Mouse (Mus musculus) forebrain, embryonic 16.5 days (tissue): ENCODE results near the gene Mlf1. TPM values are rescaled to one million over a fixed set of nuclear protein-coding genes. Genes with fewer than 3 reads are reported as not detected.

Experiments used
- ATAC-seq: fragments of 200-750 bp; cut with Nextera tagmentation; 2 replicates; pipeline ENCODE4 v1.8.0; 2017; ENCODE audit warnings: mild to moderate bottlenecking, moderate library complexity
- H3K27ac ChIP-seq: fragments of 300-500 bp; sonication (generic); 2 replicates; pipeline ENCODE4 v1.5.1; 2014; ENCODE audit warnings: low read length, control low read depth
- H3K27me3 ChIP-seq: fragments of 300-500 bp; sonication (generic); replicated peaks from 2 replicates; pipeline ENCODE4 v1.6.1; 2014; ENCODE audit warnings: low read length; ENCODE audit not compliant: control insufficient read depth, insufficient read depth
- H3K36me3 ChIP-seq: fragments of 300-500 bp; sonication (generic); 2 replicates; pipeline ENCODE4 v1.6.1; 2014; ENCODE audit not compliant: control insufficient read depth, insufficient read depth
- H3K4me1 ChIP-seq: fragments of 300-500 bp; sonication (generic); replicated peaks from 2 replicates; pipeline ENCODE4 v1.6.1; 2014; ENCODE audit warnings: low read length; ENCODE audit not compliant: control insufficient read depth, insufficient read depth
- H3K4me2 ChIP-seq: fragments of 300-500 bp; sonication (generic); 2 replicates; pipeline ENCODE4 v1.6.1; 2014; ENCODE audit warnings: mild to moderate bottlenecking, low read length, control low read depth
- H3K4me3 ChIP-seq: fragments of 300-500 bp; sonication (generic); replicated peaks from 2 replicates; pipeline ENCODE4 v1.5.1; 2014; ENCODE audit warnings: mild to moderate bottlenecking, low read length, control low read depth
- H3K9ac ChIP-seq: fragments of 300-500 bp; sonication (generic); replicated peaks from 2 replicates; pipeline ENCODE4 v1.6.1; 2014; ENCODE audit warnings: low read depth, low read length, control low read depth
- H3K9me3 ChIP-seq: fragments of 300-500 bp; sonication (generic); 2 replicates; pipeline ENCODE4 v1.6.1; 2016; ENCODE audit warnings: low read length; ENCODE audit not compliant: control insufficient read depth
- WGBS: fragments of 180-500 bp; shearing (Covaris S2); extraction: QIAGEN DNeasy Blood & Tissue Kit; methylation state at CpG from one replicate; pipeline ENCODE4 v1.1.7; 2014; 5-methylcytosine and 5-hydroxymethylcytosine counted together
- polyA plus RNA-seq: library from polyadenylated mRNA; unstranded; fragments of >200 nt; fragmentation: Nextera tagmentation; extraction: Ambion mirVana; gene quantifications from 2 replicates; pipeline ENCODE4 v1.2.1, GENCODE M21; 2015

The Mlf1 gene
- polyA plus RNA-seq, 1 experiment from 2014 or later: 14.3 TPM

DNA sequence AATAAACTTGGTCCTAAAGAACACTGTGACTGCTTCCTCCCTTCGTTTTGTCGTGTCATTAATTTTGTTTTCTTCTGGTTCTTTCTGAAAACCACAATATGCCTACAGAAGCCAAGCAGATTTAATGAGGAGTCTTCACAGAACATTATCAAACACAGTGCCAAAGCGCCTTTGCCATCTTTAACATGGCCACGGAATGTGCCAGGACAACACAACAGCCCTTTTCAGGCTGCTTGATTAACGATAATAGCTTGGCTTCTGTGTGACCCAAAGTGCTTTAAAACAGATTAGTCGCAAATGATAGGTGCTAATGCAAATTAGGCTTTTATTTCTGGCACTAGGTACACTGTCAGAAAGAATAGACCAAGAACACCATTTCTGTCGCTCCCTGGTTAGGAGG, 15.5 kb upstream of the Mlf1 start:
- H3K4me1 ChIP-seq: no peaks in the 10 kb centered on the region
- H3K27ac ChIP-seq: no peak overlapping the region
- no peak; the same call in 1 of the 2 replicates for ATAC-seq
- no peaks in the 10 kb centered on the region for H3K36me3 ChIP-seq
- H3K4me3 ChIP-seq: no peak overlapping the region
- no peaks in the 10 kb centered on the region; the same call in 1 of the 2 replicates for H3K27me3 ChIP-seq
- H3K4me2 ChIP-seq: no peak overlapping the region
- H3K9me3 ChIP-seq: no peaks in the 10 kb centered on the region
- WGBS: 18% methylated on average over 7 of the region's 7 CpGs
- H3K9ac ChIP-seq: no peak overlapping the region

DNA sequence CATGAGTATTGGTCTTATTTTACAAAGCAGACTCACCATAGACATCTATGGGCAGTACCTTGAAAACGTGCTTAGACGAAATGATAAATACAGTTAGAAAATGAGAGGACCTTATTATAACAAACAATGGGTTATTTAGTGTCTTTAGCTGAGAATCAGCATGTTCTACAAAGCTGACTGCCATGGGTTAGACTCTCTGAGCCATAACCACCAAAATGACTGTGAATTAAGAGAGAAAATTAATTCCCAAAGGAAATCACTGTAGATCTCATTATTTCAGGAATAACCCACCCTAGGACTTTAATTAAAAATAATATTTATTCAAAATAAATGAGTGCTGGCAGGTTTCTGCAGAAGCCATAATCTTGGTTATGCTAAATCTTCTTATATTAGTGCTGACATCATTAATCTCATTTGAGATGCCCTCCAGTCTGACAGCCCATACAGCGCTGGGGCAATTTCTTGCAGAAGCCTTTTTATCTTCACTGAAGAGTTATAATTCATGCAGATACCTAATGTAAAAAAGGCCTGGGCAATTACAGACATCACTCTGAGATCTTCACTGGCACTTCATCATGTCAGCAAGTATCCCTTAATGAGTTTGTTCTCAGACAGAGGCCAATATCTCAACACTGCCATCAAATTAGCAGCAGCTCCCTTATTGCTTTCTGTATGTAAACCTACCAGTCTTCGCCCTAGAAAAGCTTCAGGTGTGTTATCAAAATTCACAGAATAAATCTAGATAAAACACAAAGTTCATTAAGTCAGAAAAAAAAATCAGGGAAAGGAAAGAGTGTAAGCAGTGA, 7.6 kb upstream of the Mlf1 start:
- H3K36me3 ChIP-seq: no peaks in the 10 kb centered on the region
- no peaks in the 10 kb centered on the region for H3K9me3 ChIP-seq
- H3K4me3 ChIP-seq: no peak overlapping the region
- H3K4me2 ChIP-seq: no peak overlapping the region
- H3K27ac ChIP-seq: no peak overlapping the region
- no peaks in the 10 kb centered on the region for H3K27me3 ChIP-seq
- no peaks in the 10 kb centered on the region for H3K4me1 ChIP-seq
- WGBS: 71% methylated on average over 4 of the region's 4 CpGs
- no peak overlapping the region for H3K9ac ChIP-seq
- 0 out of 2 replicates have a peak, but pooled peaks have one; percentile 20 for ATAC-seq

DNA sequence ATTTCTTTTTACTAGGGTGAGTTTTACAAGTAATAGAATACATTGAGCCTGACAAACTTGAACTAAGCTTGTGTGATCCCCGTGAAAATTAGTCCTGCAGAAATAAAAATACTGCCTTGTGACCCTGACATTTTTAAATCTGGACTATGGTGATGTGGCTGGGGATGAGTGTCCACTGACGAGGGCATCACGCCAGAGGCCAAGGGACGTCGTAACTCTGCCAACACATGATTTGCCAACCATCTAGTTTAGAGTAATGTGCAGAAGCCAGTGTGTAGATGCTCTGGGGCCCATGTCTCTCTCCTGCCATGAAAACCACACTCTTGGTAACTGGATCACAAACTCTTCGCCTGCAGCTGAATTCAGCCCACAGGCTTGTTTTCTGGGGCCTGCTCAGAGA, 6.4 kb upstream of the Mlf1 start:
- Histone ChIP-seq H3K9me3 (no peaks in the 10 kb centered on the region), H3K36me3 (no peaks in the 10 kb centered on the region), H3K27me3 (peaks cover 5% of the 10 kb centered on the region; the same call in 1 of the 2 replicates), H3K27ac (no peak overlapping the region), H3K4me3 (no peak overlapping the region), H3K4me2 (no peak overlapping the region), H3K9ac (no peak overlapping the region), H3K4me1 (no peaks in the 10 kb centered on the region)
- ATAC-seq: no peak
- 87% methylated on average over 6 of the region's 6 CpGs for WGBS

DNA sequence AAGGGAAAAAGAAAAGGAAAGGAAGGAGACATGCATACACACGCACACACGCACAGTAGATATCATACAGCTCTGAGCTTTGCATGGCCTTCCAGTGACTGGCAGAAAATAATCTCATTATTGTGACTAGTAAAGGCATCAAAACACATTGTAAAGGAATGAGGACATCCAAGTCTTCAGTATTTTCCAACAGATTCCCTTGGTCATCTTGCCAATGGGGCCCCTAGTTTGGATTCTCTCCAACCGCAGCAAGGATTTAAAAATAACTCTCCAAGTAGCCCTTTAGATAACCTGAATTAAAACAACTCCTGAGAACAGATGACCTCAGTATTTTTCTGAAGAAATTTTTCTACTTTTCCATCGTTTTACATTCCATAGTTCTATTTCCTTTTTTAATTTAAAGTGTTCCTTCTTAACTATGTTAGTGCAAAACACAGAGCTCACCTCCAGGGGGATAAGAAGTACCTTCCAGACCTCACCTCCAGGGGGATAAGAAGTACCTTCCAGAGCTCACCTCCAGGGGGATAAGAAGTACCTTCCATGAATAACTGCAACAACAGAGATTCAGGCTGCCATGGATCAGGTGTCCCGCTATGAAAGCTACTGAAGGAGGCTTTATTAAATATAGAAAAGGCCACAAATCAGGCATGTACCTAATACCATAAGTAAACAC, 4.4 kb upstream of the Mlf1 start:
- Histone ChIP-seq H3K4me1 (0 out of 2 replicates have a peak, but pooled peaks cover 2% of the 10 kb centered on the region), H3K9me3 (no peaks in the 10 kb centered on the region), H3K27ac (no peak overlapping the region), H3K36me3 (no peaks in the 10 kb centered on the region), H3K4me2 (no peak overlapping the region), H3K9ac (no peak overlapping the region), H3K4me3 (no peak overlapping the region), H3K27me3 (peaks cover 12% of the 10 kb centered on the region)
- no peak for ATAC-seq
- 82% methylated on average over 5 of the region's 5 CpGs for WGBS

DNA sequence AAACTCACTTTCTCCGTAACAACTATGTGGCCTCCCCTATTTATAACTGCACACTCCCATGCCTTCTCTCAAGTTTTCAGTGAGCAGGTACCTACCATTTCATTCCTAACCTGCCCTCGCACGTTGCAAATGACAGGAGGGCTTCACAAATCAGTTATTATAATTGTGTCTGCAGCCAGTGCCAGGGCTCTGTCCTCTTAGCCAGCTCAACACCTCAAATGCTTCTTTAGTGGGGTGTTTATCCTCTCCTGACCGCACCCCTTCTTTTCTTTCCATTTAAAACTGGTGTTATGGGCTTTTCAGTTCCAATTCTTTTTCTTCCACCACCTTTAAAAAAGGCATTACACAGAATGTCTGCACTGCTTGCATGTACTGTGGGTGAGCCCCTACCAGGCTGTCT, 1.7 kb upstream of the Mlf1 start:
- no peaks in the 10 kb centered on the region for H3K36me3 ChIP-seq
- WGBS: 72% methylated on average over 4 of the region's 4 CpGs
- H3K4me1 ChIP-seq: 0 out of 2 replicates have a peak, but pooled peaks cover 2% of the 10 kb centered on the region
- H3K9ac ChIP-seq: no peak overlapping the region
- no peak overlapping the region for H3K4me3 ChIP-seq
- ATAC-seq: no peak
- H3K27me3 ChIP-seq: peaks cover 14% of the 10 kb centered on the region
- no peaks in the 10 kb centered on the region for H3K9me3 ChIP-seq
- H3K4me2 ChIP-seq: no peak overlapping the region
- no peak overlapping the region for H3K27ac ChIP-seq

DNA sequence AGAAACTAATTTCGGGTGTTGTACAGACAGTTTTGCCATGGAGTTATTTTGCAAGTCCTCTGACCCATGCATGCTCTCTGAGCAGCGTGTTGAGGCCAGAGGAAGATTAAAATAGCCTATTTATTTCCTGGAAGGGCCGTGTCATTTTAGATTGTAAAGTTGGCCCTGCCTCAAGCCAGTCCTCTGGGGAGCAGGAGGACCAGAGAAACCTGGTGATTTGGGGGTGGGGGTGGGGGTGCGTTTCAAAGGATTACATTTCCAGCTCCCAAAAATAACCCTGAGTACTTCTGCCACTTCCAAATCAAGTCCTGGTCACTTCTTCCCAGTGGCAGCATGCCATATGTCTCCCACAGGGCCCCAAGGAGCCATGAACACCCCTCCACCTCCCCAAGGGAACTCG, 1.1 kb upstream of the Mlf1 start:
- Histone ChIP-seq H3K27me3 (peaks cover 14% of the 10 kb centered on the region), H3K4me2 (no peak overlapping the region), H3K36me3 (no peaks in the 10 kb centered on the region), H3K27ac (no peak overlapping the region), H3K9me3 (no peaks in the 10 kb centered on the region), H3K4me3 (no peak overlapping the region), H3K4me1 (0 out of 2 replicates have a peak, but pooled peaks cover 2% of the 10 kb centered on the region), H3K9ac (no peak overlapping the region)
- ATAC-seq: no peak
- 55% methylated on average over 5 of the region's 5 CpGs for WGBS

DNA sequence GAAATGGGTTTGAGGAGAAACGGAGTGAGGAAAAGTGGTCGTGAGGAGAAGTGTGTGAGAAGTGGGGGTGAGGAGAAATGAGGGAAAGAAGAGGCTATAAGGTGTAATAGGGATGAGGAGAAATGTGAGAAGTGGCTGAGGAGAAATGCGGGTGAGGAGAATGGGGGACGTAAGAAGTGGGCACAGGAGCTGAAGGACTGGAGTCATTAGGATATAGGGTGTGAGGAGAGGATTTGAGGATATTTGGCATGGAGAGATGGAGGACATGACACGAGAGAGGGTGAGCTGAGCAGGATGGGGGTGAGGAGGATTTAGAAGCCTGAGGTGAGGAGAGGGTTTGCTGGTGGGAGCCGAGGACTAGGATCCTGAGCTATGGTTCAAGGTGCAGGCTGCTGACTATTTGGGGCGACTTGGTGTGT, 472 bp downstream of the Mlf1 start:
- Histone ChIP-seq H3K4me1 (0 out of 2 replicates have a peak, but pooled peaks cover 2% of the 10 kb centered on the region), H3K9me3 (no peaks in the 10 kb centered on the region), H3K9ac (peak overlapping the region; percentile 58), H3K27me3 (peaks cover 14% of the 10 kb centered on the region), H3K27ac (no peak overlapping the region), H3K4me2 (peak overlapping the region; percentile 70), H3K36me3 (no peaks in the 10 kb centered on the region), H3K4me3 (peak overlapping the region; percentile 55)
- peak; percentile 50 for ATAC-seq
- WGBS: 32% methylated on average over 7 of the region's 7 CpGs

DNA sequence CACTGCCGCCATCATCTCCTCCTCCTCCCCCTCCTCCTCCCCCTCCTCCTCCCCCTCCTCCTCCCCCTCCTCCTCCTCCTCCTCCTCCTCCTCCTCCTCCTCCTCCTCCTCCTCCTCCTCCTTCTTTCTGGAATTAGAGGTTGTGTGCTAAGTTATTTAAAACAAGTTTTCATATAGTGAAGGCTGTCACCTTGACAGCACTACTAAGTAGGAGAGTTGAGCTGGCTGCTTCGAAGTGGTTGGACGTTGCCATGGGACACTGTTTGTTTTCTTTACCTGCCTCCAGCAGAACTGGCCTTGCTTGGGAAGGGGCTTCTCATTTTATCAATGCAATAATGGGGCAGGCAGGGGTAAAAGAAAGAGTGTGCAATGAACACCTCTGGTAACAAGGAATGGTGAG, 1.2 kb downstream of the Mlf1 start, which contains the start of gene Gm17402:
Gene Gm17402 (minus strand): TSS at position 101 of the 400 bp plus-strand sequence.
- H3K9me3 ChIP-seq: no peaks in the 10 kb centered on the region
- H3K27ac ChIP-seq: no peak within 1 kb of the TSS
- 64% methylated on average over 3 of the region's 3 CpGs for WGBS
- peak within 1 kb of the TSS; percentile 58 for H3K9ac ChIP-seq
- 0 out of 2 replicates have a peak, but pooled peaks cover 2% of the 10 kb centered on the region for H3K4me1 ChIP-seq
- no peaks in the 10 kb centered on the region for H3K36me3 ChIP-seq
- peak within 1 kb of the TSS; percentile 55 for H3K4me3 ChIP-seq
- peaks cover 14% of the 10 kb centered on the region for H3K27me3 ChIP-seq
- H3K4me2 ChIP-seq: peak within 1 kb of the TSS; percentile 70
- no peak for ATAC-seq

DNA sequence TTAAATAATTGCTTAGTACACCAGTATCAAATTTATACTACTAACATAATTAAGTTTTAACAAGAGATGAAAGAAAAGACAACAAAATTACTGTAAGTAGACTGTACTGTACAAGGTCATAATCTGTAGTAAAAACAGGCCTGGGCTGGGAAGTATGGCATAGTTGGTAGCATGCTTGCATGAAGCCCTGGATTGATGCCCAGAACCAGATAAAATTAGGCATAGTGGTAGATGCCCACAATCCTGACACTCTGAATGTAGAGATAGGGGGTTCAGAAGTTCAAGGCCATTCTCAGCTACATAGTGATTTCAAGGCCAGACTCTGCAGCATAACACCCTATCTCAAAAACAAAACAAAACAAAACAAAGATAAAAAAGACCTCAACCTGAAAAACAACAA, 4.3 kb downstream of the Mlf1 start:
- H3K36me3 ChIP-seq: no peaks in the 10 kb centered on the region
- H3K9ac ChIP-seq: no peak overlapping the region
- no peak for ATAC-seq
- no peak overlapping the region for H3K27ac ChIP-seq
- peaks cover 3% of the 10 kb centered on the region; the same call in 1 of the 2 replicates for H3K27me3 ChIP-seq
- H3K4me2 ChIP-seq: no peak overlapping the region
- 0 out of 2 replicates have a peak, but pooled peaks cover 2% of the 10 kb centered on the region for H3K4me1 ChIP-seq
- H3K9me3 ChIP-seq: no peaks in the 10 kb centered on the region
- no peak overlapping the region for H3K4me3 ChIP-seq
